Mouse (Mus musculus) monocyte, adult 59 days (primary cell): ENCODE data around the gene Oas1d. TPM values are rescaled to one million over a fixed set of nuclear protein-coding genes. Genes with fewer than 3 reads are reported as not detected.

Source experiments
- total RNA-seq, 2 experiments: library from RNA; stranded (reverse); gene quantifications; one replicate each; pipeline ENCODE4 v1.2.4; 2023

The Oas1d gene
- not detected for total RNA-seq

GRCm38 (mm10) chr5:120914204-120914603 is at the start of gene Oas1d:
Gene Oas1d, plus strand, starts transcription at chr5:120914536.

GRCm38 (mm10) chr5:120887413-120887812 is 26.9 kb upstream of the Oas1d start, which contains the start of gene Oas1g:
Gene Oas1g, minus strand, starts transcription at chr5:120887613.

GRCm38 (mm10) chr5:120906791-120907733 is 7.3 kb upstream of the Oas1d start, which contains the start of gene Oas1a:
Gene Oas1a, minus strand, starts transcription at chr5:120907521.

Other genes starting within 250 kb of the Oas1d start
- gene Dtx1, start 202.6 kb upstream of the Oas1d start, total RNA-seq, result 1 to 10 TPM; 1.5 to 3.1 TPM
- gene Oas2, start 164.7 kb upstream of the Oas1d start, total RNA-seq, result 10 to 100 TPM; 12.5 to 18.8 TPM
- 10 to 100 TPM; 15.4 to 27.5 TPM for gene Oas3, start 136.9 kb upstream of the Oas1d start, total RNA-seq
- not detected for gene Oas1e, start 119.0 kb upstream of the Oas1d start, total RNA-seq
- 1 to 10 TPM; 1.1 to 2.1 TPM for gene Oas1c, start 102.0 kb upstream of the Oas1d start, total RNA-seq
- not detected for gene Oas1f, start 67.2 kb upstream of the Oas1d start, total RNA-seq
- gene Oas1h, start 53.1 kb upstream of the Oas1d start, total RNA-seq, result not detected
- gene Oas1g, start 26.9 kb upstream of the Oas1d start, total RNA-seq, result 1 to 10 TPM; 5.1 to 5.3 TPM
- gene Oas1a, start 7.0 kb upstream of the Oas1d start, total RNA-seq, result 10 to 100 TPM; 25.3 to 36.7 TPM
- gene Rph3a, start 95.6 kb downstream of the Oas1d start, total RNA-seq, result not detected